Comparison of ENCODE assay signal across 8 mouse cellular contexts in genomic region chr4:147809292-147809965, GRCm38 (mm10). TPM values are rescaled to one million over a fixed set of nuclear protein-coding genes. Genes with fewer than 3 reads are reported as not detected.
DNase-seq lines count a peak whose midpoint lies in the region; ATAC-seq and TF ChIP-seq lines count a peak whose summit lies in the region.
"Not testable (repeated sequence)": the region's sequence is repeated elsewhere in the genome, so short reads cannot be mapped to it uniquely, and the experiment has no call there.

Gene Zfp984, minus strand, starts transcription at chr4:147809788.

- peak within 1 kb of the TSS; percentile 77 for H3K4me2 ChIP-seq in embryonic facial prominence, embryonic 13.5 days
- H3K4me2 ChIP-seq in intestine, embryonic 14.5 days (ENCODE audit: low read length): peak within 1 kb of the TSS; percentile 51
- peak within 1 kb of the TSS; percentile 56 for H3K4me2 ChIP-seq in limb, embryonic 14.5 days (replicated peaks; ENCODE audit: low read depth, low read length, severe bottlenecking)

- peak within 1 kb of the TSS; percentile 71 for H3K9ac ChIP-seq in embryonic facial prominence, embryonic 13.5 days
- peak within 1 kb of the TSS; percentile 41 for H3K9ac ChIP-seq in intestine, embryonic 14.5 days (ENCODE audit: low read length)
- H3K9ac ChIP-seq in limb, embryonic 14.5 days (ENCODE audit: low read depth, low read length, severe bottlenecking): peak within 1 kb of the TSS; percentile 57

- peak; percentile 75 for DNase-seq in T-cell, adult 2 months (ENCODE audit: low spot score)
- DNase-seq in heart, adult 8-10 months (ENCODE audit: low spot score): peak; percentile 71
- DNase-seq in intestine, embryonic 14.5 days (ENCODE audit: low spot score): peak; percentile 71
- DNase-seq in limb, embryonic 14.5 days (ENCODE audit: low spot score): peak; percentile 61
- DNase-seq in retina, postnatal 1 day: peak; percentile 69
- DNase-seq in urinary bladder, adult 18-20 months (ENCODE audit: low spot score in 2 of 2): peak; percentile 12 to 34

- H3K27me3 ChIP-seq in embryonic facial prominence, embryonic 13.5 days; intestine, embryonic 14.5 days (replicated peaks; ENCODE audit: control insufficient read depth, insufficient read depth, low read length); limb, embryonic 14.5 days (ENCODE audit: control insufficient read depth, insufficient read depth, low read length): not testable (repeated sequence)

- peak within 1 kb of the TSS; percentile 52 for H3K4me3 ChIP-seq in embryonic facial prominence, embryonic 13.5 days
- H3K4me3 ChIP-seq in intestine, embryonic 14.5 days (ENCODE audit: low read depth, low read length): peak within 1 kb of the TSS; percentile 41
- H3K4me3 ChIP-seq in limb, embryonic 14.5 days (replicated peaks; ENCODE audit: low read length): peak within 1 kb of the TSS; percentile 42

- not testable (repeated sequence) for H3K27ac ChIP-seq in embryonic facial prominence, embryonic 13.5 days
- peak within 1 kb of the TSS; percentile 54; the same call in 1 of the 2 replicates for H3K27ac ChIP-seq in intestine, embryonic 14.5 days (ENCODE audit: low read depth)
- peak within 1 kb of the TSS; percentile 55; the same call in 1 of the 2 replicates for H3K27ac ChIP-seq in limb, embryonic 14.5 days (replicated peaks; ENCODE audit: low read depth, low read length)

- not testable (repeated sequence) for ATAC-seq in embryonic facial prominence, embryonic 13.5 days (ENCODE audit: insufficient number of reproducible peaks, insufficient read depth, low FRiP score, low TSS enrichment, low read depth)
- ATAC-seq in intestine, embryonic 14.5 days (replicated peaks; ENCODE audit: low FRiP score, low TSS enrichment, low read depth): peak; percentile 88
- peak; percentile 50; the same call in 1 of the 2 replicates for ATAC-seq in limb, embryonic 14.5 days (ENCODE audit: low FRiP score, low read depth)
- peak; percentile 85 for ATAC-seq in megakaryocyte progenitor cell, adult 5-6 weeks (replicated peaks; ENCODE audit: poor library complexity)

- not testable (repeated sequence) for TF ChIP-seq POLR2A in limb, embryonic 14.5 days (IDR thresholded peaks at IDR 0.05; ENCODE audit: borderline replicate concordance, extremely low read depth, insufficient read depth, insufficient read length)

- H3K36me3 ChIP-seq in embryonic facial prominence, embryonic 13.5 days; intestine, embryonic 14.5 days (ENCODE audit: control insufficient read depth, insufficient read depth, low read length); limb, embryonic 14.5 days (ENCODE audit: control insufficient read depth, insufficient read depth, low read length): not testable (repeated sequence)

- WGBS in embryonic facial prominence, embryonic 13.5 days: 13% methylated on average over 15 of the region's 15 CpGs
- WGBS in intestine, embryonic 14.5 days: 9% methylated on average over 15 of the region's 15 CpGs
- WGBS in limb, embryonic 14.5 days: 6% methylated on average over 15 of the region's 15 CpGs

- H3K4me1 ChIP-seq in embryonic facial prominence, embryonic 13.5 days; intestine, embryonic 14.5 days (replicated peaks; ENCODE audit: control insufficient read depth, insufficient read depth, low read length); limb, embryonic 14.5 days (ENCODE audit: control insufficient read depth, insufficient read depth, low read length): not testable (repeated sequence)

- H3K9me3 ChIP-seq in embryonic facial prominence, embryonic 13.5 days; intestine, embryonic 14.5 days (ENCODE audit: control insufficient read depth, low read length); limb, embryonic 14.5 days (ENCODE audit: control insufficient read depth, low read length): not testable (repeated sequence)

RNA-seq across cellular contexts. Expression of gene Zfp984, which starts in this region (rescaled TPM):
- polyA plus RNA-seq in embryonic facial prominence, embryonic 13.5 days (2015; fragmentation: Nextera tagmentation; extraction: Ambion mirVana): 7.6 TPM in 2 replicates
- 1 to 10 TPM; 2.0 to 2.7 (median 2.4) TPM for total RNA-seq in heart, adult 8-10 months (2022)
- polyA plus RNA-seq in intestine, embryonic 14.5 days (2014; fragmentation: Nextera tagmentation; extraction: Ambion mirVana): 8.8 and 11.5 TPM in 2 replicates
- 2.8 and 5.1 TPM in 2 replicates for polyA plus RNA-seq in limb, embryonic 14.5 days (2012; rRNA removed)
- 8.9 and 9.2 TPM in 2 replicates for polyA plus RNA-seq in limb, embryonic 14.5 days (2014; fragmentation: Nextera tagmentation; extraction: Ambion mirVana)
- 51.5 and 60.9 TPM in 2 replicates for total RNA-seq in megakaryocyte progenitor cell, adult 5-6 weeks (2015)
- total RNA-seq in megakaryocyte progenitor cell, adult 5-6 weeks (2017): 26.6 and 29.0 TPM in 2 replicates

Comparison
In these comparisons a context has a peak if more than half of its experiments do, and no peak if none do; other contexts are left out.
1. RNA of gene Zfp984 (total RNA-seq): 26.6 to 60.9 TPM in megakaryocyte progenitor cell, adult 5-6 weeks; 2.0 to 2.7 TPM in heart, adult 8-10 months; every median in the first group is over 4 times any median in the second.
2. DNase-seq: peak in every context shown above with its lines; median percentile 75 in T-cell, adult 2 months; 71 in heart, adult 8-10 months; 71 in intestine, embryonic 14.5 days; 69 in retina, postnatal 1 day; 61 in limb, embryonic 14.5 days; 23 in urinary bladder, adult 18-20 months.
3. Peak in every context shown above with its lines, with median percentiles within 50 percentile points of each other: H3K4me2 ChIP-seq, H3K4me3 ChIP-seq and H3K9ac ChIP-seq.